Mouse (Mus musculus) left cerebral cortex, postnatal 36 days (tissue): ENCODE results near the gene Hmgcll1. TPM values are rescaled to one million over a fixed set of nuclear protein-coding genes. Genes with fewer than 3 reads are reported as not detected.
A peak's percentile ranks its signal among the peaks of the same experiment; 100 is the strongest.
"Not testable (repeated sequence)": the region's sequence is repeated elsewhere in the genome, so short reads cannot be mapped to it uniquely, and the experiment has no call there.

Source experiments
- DNase-seq, 2 experiments: peaks; one replicate each; pipeline ENCODE4 v3.0.0; 2021 to 2022; ENCODE audit warnings: low spot score in 2 of 2, mixed read lengths in 1 of 2
- intact Hi-C: fragments of 180-260 bp; cut with DNase I; formaldehyde crosslinking; loops from one replicate; pipeline ENCODE4 v1.15.1; 2025
- total RNA-seq, 2 experiments: library from RNA; stranded (reverse); gene quantifications; 2 replicates each; pipeline ENCODE4 v1.2.3; 2021

Hmgcll1 gene
- total RNA-seq, 2 experiments from 2014 or later = 16.9 to 18.6 TPM

DNA sequence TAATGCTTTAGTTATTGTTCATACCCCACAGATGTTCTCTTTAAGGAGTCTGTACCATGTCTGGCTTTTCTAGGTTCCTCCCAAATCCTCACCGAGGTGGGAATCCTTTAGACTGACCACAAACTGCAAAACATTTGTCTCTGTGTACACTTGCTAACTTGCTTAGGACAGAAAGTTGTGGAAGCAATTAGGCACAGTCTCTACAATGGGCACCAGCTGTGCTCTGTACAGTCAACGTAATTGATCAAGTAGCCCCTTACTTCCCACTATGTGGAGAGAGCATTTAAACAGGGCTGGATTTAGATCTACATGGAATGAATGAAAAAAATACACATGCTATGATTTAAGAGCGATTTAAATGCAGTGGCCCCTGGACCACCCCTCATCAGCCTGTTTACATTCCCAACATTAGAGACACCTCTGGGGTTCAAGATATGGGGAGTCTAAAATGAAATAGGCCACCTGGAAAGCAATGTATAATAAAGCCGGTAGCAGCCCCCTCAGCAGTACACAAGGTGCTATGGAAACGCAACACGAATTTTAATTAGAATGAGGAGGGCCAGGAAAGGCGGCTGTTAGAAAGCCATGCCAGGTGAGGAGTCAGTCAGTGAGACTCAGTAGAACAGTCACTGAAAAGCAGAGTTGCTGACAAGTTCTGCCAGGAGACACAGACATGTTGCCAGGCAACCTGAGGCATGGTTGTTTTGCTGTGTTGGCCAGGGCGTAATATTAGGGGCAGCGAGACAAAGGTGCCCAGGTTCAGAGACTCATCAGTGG lies 23.9 kb downstream of the Hmgcll1 start:
- no peak for DNase-seq
- intact Hi-C loops = no loop called here

DNA sequence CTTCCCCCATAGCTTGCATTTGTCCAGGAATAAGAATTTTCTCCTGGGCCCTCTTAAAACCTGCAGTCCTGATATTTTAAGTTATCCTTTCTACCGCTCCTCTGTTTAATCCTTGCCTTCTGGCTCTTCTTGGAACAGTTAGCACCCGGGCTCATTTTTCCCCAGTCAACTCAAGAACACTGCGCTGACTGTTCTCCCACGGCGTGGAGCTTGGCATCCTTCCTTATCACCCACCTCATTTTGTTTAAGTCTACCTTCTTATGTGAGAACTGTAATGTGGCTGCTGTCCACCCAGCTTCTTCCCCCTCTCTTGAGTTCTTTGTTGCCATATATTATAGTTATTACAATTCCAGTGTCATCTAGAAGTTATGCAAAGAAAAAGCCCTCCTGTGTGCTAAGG lies 25.1 kb downstream of the Hmgcll1 start:
- intact Hi-C loops = no loop called here
- DNase-seq = peak; percentile 65 to 67

- intact Hi-C loops = no loop called here
- no peak for DNase-seq
These were observed 28.7 kb downstream of the Hmgcll1 start for GRCm38 (mm10) chr9:76043341-76043740.

GRCm38 (mm10) chr9:76060935-76061334 lies 46.3 kb downstream of the Hmgcll1 start:
- DNase-seq = no peak
- intact Hi-C loops = no loop called here

DNA sequence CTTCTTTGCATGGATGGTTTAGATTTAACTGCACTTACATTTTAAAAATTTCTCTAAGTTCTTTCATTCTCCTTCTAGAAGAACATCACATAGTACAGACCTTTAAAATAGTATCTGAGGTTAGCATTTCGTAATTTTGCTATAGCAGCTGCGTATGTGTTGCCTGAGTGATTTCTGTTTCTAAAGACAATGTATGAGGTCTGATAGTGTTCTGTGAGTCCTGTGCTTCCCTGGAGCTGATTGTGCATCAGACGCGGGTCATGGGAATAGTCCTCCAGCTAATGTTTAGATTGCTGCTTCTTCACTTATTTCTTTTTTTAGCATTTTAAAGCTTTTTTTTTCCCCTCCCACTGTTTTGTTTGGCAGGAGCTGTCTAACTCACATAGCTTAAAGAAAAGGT lies 46.8 kb downstream of the Hmgcll1 start:
- DNase-seq = no peak
- intact Hi-C loops = no loop called here

GRCm38 (mm10) chr9:76064164-76064563 lies 49.5 kb downstream of the Hmgcll1 start:
- intact Hi-C loops = no loop called here
- no peak for DNase-seq

DNA sequence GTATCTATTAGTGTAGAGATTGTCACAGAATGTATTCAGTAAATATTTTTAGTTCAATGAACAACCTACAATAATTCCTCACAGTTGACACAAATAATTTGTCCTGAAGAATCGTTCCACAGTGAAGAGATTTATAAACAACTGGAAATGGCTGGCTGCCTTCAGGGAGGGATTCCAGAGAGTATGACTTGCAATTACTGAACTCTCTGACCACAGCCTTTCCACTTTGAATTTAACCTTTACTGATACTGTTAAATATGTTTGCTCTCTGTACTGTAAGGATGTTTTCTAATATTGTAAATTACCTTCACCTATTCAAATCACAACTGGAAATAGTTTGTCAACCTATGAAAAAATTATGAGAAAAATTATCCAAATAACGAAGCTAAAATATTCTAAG lies 76.9 kb downstream of the Hmgcll1 start:
- DNase-seq = no peak
- intact Hi-C loops = no loop called here

- intact Hi-C loops = no loop called here
These were observed 82.6 kb downstream of the Hmgcll1 start for GRCm38 (mm10) chr9:76097221-76097620.

DNA sequence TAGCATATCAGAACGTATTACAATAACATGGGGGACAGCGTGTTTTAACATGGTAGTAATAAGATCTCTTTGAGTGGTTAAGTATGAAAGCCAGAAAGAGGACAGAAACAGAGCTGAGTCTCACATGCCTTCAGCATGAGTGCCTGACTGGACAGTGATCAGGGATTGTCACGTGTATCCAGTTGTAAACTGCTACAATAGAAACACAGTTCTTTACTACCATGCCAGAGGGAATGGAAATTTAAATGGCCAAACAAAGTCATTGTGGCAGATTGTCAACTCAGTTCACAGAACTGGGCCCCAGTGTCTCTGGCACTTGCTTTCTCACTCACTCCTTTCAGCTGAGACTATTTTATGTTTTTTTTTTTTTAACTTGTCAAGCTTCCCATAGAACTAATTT lies 85.3 kb downstream of the Hmgcll1 start:
- intact Hi-C loops = no loop called here
- DNase-seq = no peak

More at GRCm38 (mm10) chr9:76097221-76097620, 82.6 kb downstream of the Hmgcll1 start:
- DNase-seq = no peak

GRCm38 (mm10) chr9:76104416-76104815 lies 89.8 kb downstream of the Hmgcll1 start:
- DNase-seq, intact Hi-C loops: not testable (repeated sequence)

- no peak for DNase-seq
- intact Hi-C loops = no loop called here
These were observed 90.2 kb downstream of the Hmgcll1 start for GRCm38 (mm10) chr9:76104846-76105245.

- DNase-seq = peak; percentile 40 to 47
- intact Hi-C loops = loop anchor here (1.0 to 10.0 kb wide), 2 partner anchors 112 to 361 kb away; no protein-coding TSS in a partner anchor
These were observed 108.2 kb downstream of the Hmgcll1 start for GRCm38 (mm10) chr9:76122888-76123287.

- intact Hi-C loops = loop anchor here (10.0 kb wide), 1 partner anchor 111 kb away; no protein-coding TSS in a partner anchor
- no peak for DNase-seq
These were observed 109.6 kb downstream of the Hmgcll1 start for GRCm38 (mm10) chr9:76124249-76124648.

DNA sequence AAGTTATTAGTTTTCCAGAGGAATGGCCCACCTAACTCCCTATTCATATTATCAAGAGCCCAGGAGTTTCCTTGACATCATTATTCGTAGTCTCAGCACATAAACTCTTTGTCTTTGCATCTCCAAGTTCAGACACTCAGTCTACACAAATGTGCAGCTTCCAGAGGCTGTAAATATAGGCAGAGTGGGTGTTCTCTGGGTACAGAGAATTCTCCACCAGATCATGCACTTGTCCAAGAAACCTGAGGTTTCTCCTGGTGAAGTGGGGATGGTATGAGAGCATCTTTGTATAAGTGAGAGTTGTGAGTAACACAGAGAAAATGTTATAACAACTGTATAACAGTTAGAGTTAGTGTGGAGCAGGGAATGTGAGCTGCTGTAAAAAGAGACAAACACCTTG lies 114.7 kb downstream of the Hmgcll1 start:
- no peak for DNase-seq
- intact Hi-C loops = loop anchor here (10.0 kb wide), 1 partner anchor 105 kb away; no protein-coding TSS in a partner anchor

GRCm38 (mm10) chr9:76134042-76134441 lies 119.4 kb downstream of the Hmgcll1 start:
- no peak for DNase-seq
- intact Hi-C loops = no loop called here

DNA sequence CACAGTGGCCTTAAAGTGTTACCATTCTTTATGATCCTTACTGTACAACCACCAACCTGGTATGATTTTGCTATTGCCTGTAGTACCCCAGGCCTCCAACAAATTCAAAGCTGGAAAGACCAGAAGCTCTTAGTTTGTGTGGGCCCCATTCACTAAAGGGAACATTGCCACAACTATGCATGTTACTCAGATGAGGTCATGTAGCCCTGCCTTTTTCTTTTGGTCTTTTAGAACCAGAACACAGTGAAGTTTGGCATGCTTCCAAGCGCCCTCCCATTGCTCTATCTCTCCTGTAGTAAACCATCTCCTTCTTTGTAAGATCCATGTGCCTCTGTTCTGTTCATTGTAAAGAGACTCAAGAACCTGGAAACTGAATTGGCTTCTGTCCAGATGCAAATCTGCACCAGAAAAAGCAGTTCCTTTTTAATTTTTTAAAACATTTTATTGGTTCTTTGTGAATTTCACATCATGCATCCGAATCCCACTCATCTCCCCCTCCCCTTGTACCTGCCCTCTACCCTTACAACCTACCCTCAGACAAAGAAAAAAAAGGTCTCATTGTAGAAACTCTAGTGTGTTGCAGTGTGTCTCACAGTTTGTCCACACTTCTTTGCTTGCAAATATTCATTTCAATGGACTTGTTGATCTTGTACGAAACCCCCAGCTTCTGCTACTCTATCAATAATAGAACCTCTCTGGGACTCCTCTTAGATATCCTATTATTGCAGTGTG lies 123.9 kb downstream of the Hmgcll1 start:
- intact Hi-C loops = no loop called here
- no peak for DNase-seq

GRCm38 (mm10) chr9:76145593-76145992 lies 130.9 kb downstream of the Hmgcll1 start:
- intact Hi-C loops = no loop called here

DNA sequence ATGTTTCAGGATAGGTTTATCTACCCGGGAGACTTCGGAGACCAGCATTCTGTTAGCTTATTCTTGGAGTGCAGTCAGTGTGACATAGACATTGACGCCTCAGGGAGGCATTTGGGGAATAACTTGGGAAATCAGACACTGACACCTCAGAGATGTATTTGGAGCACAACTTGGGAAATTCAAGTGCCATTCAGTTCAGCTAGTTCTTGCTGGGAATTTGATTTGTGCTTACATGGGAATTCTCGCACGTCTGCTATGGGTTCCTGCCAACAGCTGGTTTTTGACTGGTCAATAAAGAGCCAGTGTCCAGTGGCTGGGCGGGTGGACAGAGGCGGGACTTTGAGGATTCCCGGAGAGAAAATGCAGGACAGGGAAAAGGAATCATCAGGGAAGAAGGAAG lies 147.8 kb downstream of the Hmgcll1 start:
- intact Hi-C loops = no loop called here
- DNase-seq = no peak

More at GRCm38 (mm10) chr9:76145593-76145992, 130.9 kb downstream of the Hmgcll1 start:
- DNase-seq = no peak

DNA sequence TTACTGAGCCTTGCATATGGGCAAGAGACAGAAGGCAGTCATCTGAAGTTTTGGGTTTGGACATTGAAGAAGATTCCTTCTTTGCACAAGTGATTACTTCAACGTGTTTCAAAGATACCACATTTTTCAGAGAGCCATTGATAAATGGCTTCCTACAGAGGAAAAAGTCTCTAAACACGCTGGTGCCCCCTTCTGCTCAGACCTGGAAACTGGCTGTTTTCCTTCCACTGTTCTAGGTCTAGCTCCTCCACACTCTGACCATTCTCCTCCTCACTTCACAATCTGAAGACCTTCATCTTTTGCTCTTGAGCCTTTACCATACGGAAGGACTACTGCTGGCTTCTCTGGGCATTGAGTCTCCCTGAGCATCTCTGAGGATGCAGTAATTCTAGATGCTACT lies 153.7 kb downstream of the Hmgcll1 start:
- intact Hi-C loops = no loop called here
- no peak for DNase-seq

DNA sequence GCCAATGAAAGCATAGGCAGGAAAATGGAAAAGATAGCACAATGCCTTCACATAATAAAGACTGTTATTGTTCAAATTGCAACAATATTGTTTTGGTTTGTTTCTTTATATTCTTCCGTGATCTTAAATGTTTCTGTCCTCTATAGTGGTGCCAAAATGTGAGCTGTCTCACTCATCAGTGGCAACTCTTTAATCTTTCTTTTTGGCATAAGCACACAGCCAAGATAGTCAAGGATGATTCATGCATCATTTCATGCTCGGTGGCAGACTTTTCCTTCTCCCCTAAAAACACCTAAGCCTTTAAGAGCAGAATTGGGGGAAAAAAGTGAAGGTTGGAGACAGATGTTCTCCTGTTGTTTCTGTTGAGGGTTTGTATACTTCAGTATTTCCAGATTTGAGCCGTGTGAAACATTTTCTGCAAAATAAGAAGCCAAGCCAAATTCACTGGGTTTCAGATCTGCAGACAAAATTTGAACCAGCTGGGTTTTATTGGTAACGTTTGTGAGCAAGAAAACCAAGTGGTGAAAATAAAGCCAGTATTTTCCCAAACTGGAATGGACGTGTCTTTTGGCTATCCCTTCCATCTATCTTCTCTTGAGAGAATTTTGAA lies 158.1 kb downstream of the Hmgcll1 start:
- DNase-seq = no peak
- intact Hi-C loops = no loop called here
